Mouse (Mus musculus): Measurements from ENCODE around the gene Psma4. TPM values are rescaled to one million over a fixed set of nuclear protein-coding genes. Genes with fewer than 3 reads are reported as not detected.

Gene Psma4
- total RNA-seq (2023): 85.0 to 88.1 TPM (median 87.5 TPM) in 4 replicates

DNA sequence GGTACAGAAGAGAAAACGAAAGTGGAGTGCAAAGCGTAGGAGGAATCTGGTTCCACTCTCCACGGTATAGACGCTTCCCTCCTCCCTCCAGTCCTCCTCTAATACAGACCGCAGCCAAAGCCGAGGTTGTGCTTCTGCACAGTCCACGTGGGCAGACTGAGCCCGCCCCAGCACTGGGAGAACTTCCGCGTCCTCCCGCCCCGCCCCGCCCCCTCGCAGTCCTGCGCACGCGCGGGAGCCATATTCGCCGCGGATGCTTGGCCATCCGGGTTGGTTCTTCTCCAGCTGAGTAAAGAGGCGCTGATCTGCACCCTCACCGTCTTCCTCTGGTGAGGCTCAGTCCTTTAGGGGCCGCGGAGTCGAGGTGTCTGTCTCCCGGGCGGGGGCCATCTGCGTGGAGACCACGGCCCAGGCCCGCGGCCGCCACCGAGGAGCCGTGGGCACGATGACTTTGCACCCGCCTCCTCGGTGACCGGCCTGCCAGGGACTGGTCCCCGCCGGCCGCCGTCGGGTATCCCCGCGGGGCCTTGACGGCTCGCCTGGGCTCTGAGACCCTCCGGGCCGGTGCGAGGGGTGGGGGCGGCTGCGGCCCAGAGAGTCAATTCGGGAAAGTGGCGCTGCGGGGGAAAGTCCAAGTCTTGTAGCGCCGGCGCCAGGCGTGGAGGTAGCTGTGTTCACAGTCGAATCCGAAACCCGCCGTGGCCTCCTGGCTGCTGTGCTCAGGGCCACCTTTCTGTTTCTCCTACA, at the start of gene Psma4, which contains the start of gene AY074887:
Gene Psma4, plus strand, starts transcription at position 216 of the 747 bp plus-strand sequence.
Gene AY074887, minus strand, starts transcription at position 424 of the 747 bp plus-strand sequence.

DNA sequence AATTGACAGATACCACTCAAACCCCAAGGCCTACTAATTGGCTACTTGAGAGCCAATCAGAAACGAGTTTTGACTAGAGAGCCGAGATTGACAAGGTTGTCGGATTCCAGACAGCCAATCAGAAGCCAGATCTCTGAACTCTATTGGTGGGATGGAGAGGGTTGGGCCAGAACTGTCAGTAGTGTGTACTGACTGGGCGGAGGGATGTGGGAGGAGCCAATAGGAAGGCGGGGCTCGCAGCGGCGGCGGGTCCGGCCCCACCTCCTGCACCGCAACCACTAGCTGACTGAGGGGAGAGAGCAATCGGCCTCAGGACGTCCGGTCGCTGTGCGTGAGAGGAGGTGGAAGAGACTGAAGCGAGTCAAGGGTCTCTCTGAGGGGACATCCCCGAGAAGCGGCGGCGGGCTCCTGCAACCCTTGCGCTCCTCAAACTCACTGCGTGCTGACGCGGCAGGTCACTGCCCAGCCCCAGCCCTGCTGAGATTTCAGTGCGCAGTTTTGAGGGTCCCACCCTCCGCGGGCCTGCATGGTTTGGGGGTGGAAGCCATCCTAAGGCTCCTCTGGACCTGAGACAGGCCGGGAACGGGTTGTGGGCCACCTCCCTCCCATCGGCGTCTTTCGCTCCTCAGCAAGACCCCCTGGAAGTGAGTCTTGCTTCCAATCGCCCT, 33.4 kb upstream of the Psma4 start, which contains the start of gene Hykk:
Gene Hykk, plus strand, starts transcription at position 274 of the 668 bp plus-strand sequence.

DNA sequence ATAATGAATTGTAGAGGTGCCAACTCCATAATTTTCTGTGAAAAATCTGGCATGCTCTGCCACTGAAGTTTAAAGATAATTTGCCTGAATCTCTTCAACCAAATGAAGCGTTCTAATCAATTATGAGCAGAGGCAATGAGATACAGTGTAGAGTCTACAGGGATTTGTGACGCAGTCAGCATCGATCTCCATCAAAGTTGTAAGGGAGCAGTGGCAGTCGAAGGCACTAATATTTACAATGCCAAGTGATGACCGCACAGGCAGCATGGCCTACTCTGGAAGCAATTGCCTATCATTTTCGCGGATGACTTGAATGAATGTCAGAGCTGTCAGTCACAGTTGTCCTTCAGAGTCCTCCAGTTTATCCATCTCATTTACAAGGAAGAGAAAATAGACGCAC, 30.1 kb downstream of the Psma4 start, which contains the start of gene Chrna5:
Gene Chrna5, plus strand, starts transcription at position 207 of the 400 bp plus-strand sequence.

Other genes starting within 250 kb of the Psma4 start
- gene Wdr61, start 216.3 kb upstream of the Psma4 start, total RNA-seq (2023): 59.6 to 74.1 TPM (median 64.8 TPM) in 4 replicates
- gene Crabp1, start 186.0 kb upstream of the Psma4 start, total RNA-seq (2023): not detected in 4 replicates
- gene Ireb2, start 87.0 kb upstream of the Psma4 start, total RNA-seq (2023): 44.9 to 55.0 TPM (median 50.6 TPM) in 4 replicates
- 0.55 to 1.3 TPM (median 1.0 TPM) in 4 replicates for gene Hykk, start 33.5 kb upstream of the Psma4 start, total RNA-seq (2023)
- gene AY074887, start 208 bp downstream of the Psma4 start, total RNA-seq (2023): 0.81 to 1.3 TPM in 2 of 4 replicates, not detected in the others
- gene Chrna5, start 30.1 kb downstream of the Psma4 start, total RNA-seq (2023): not detected in 4 replicates
- not detected in 4 replicates for gene Chrna3, start 75.8 kb downstream of the Psma4 start, total RNA-seq (2023)
- not detected in 4 replicates for gene Chrnb4, start 98.0 kb downstream of the Psma4 start, total RNA-seq (2023)
- 27.8 to 34.3 TPM (median 31.9 TPM) in 4 replicates for gene Ube2q2, start 198.1 kb downstream of the Psma4 start, total RNA-seq (2023)